Mouse (Mus musculus): ENCODE data around the gene Hipk2.

The Hipk2 gene

DNA sequence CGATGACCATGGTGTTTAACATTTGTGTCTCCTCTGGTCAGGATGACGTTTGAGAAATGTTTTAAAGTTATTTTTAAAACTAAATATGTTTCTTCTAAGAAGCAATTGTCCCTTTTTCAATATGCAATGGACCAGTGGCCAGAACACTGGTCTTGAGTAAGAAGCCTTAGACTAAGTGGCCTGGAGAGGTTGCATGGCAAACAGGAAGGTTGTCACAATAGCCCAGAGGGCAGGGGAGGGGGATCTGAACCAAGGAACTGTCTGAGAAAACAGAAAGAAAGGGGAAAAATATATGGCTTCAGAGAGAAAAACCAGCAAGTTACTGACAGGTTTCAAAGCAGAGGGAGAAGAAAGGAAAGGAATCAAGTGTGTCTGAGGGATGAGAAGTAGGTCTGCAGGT is 47.8 kb downstream of the Hipk2 start:
- DNase-seq (ENCODE audit: low spot score), result no peak

- no peak for DNase-seq (ENCODE audit: low spot score)
Measured at GRCm38 (mm10) chr6:38827435-38827834, 48.5 kb downstream of the Hipk2 start.

- no peak for DNase-seq (ENCODE audit: low spot score)
Measured at GRCm38 (mm10) chr6:38826857-38827256, 49.1 kb downstream of the Hipk2 start.

- DNase-seq (ENCODE audit: low spot score), result no peak
Measured at GRCm38 (mm10) chr6:38825886-38826285, 50.1 kb downstream of the Hipk2 start.

DNA sequence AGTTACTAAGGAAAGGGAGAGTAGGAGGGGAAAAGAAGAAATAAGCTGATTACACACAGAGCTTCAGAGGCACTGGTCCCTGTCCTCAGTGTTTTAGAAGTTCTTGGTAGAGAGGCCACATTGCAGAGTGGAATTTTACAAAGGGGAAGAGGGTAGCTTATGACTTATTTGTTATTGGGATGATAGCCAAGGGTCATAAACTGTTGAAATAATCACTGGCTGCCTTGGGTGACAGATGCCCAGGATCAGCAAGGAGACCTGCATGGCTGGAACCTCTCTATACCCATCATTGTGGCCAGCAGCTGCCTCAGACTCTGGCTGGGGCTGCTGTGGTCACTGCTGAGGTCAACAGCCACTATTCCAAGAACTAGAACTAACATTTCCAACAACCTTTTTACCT is 52.1 kb downstream of the Hipk2 start:
- no peak for DNase-seq (ENCODE audit: low spot score)

- no peak for DNase-seq (ENCODE audit: low spot score)
Measured at GRCm38 (mm10) chr6:38823164-38823563, 52.8 kb downstream of the Hipk2 start.

DNA sequence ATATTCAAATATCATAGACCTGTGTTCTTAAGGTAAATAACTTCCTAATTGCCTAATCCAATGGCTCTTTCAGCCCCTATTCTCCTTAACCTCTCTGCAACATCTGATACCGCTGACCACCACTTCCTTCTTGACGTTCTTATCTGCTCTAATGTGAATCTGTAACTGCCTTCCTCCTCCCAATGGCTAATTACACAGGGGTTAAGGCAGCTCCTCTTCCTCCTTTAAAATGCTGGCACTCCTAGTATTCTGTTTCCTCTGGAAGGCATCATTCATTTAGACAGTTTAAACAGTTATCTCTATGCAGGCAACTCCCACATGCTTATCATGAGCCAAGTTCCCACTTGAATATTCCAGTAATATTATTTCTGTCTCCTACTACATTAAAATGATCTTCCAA is 54.3 kb downstream of the Hipk2 start:
- no peak for DNase-seq (ENCODE audit: low spot score)

- DNase-seq (ENCODE audit: low spot score), result no peak
Measured at GRCm38 (mm10) chr6:38820862-38821261, 55.1 kb downstream of the Hipk2 start.

DNA sequence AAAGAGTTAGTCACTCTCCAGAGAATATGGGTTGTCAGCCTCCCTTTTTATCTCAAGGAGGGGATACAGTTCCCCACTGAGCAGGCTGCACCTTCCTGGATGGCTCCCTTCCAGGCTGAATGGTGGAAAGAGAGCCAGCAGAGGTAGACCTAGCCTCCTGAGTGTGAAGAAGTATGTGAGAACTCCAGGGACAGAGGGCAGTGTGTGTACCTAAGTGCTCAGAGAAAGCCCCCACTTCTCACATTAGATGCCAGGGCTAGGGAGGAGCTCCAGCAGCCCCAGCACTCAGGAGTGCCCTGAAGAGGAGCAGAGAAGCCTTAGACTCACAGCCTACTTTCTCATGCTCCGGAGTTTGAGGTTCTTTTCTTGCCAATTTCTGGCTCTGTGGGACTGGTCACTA is 59.7 kb downstream of the Hipk2 start:
- DNase-seq (ENCODE audit: low spot score), result no peak

DNA sequence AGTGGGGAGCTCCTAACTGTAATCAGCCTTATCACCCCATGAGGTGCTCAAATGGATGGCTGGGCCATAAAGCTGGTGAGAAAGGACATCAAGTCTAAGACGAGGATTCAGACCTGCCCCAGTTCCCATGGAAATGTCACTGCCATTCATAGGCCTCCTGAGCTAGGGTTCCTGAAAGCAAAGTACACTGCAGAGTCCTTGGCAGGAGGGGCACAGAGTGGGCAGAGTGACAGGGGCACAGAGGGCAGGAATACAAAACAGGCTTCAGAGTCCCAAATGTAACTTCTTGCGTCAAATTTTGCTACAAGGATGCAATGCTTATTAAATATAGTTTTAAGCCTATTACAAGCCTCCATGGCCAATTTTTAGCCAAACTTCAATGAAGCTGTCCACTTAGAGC is 60.4 kb downstream of the Hipk2 start:
- DNase-seq (ENCODE audit: low spot score), result no peak

GRCm38 (mm10) chr6:38814690-38815089 is 61.3 kb downstream of the Hipk2 start:
- DNase-seq (ENCODE audit: low spot score), result no peak

DNA sequence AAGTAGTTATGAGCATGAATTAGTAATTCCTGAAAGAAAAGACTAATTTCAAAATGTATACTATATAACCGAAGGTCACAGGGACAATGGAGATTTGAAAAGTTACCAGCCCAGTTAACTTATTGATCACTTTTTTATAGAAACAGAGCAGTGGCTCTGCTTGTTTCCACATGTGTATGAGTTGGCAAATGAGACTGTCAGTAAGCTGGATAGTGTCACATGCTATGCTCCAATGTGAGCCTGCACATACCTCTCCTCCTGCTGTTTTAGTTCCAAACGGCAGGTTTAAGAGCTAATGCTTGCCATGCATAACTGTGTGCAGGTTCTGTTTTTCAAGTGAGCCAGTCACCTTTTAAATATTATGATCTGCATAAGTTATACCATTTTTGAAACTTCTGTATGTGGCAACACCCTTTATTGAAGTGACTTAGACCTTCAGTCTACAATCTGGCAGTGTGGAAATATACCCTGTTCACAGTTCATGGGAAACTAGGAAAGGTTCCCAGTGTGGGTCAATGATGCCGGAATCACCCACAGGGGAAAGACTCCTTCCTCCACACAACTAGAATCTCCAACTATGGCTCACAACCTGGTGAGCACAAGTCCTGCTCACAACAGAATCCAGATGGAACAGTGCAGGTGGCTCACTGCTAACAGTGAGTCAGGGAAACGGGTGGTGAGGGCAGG is 64.4 kb downstream of the Hipk2 start:
- no peak for DNase-seq (ENCODE audit: low spot score)

DNA sequence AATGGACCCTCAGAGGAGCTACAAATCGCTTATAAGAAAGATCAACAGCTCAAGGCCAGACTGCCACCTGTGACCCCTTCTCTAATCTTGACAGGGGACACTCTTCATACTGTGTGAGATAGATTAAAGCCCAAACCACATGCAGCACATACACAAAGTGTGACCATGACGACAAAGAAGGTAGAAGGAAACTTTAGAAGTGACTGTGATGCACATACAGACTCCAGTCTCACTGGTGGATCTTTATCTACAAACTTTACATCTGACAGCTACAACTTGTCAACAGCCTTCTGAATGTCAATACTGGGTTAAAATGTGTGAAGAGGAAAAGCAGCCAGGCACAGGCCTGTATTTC is 65.9 kb downstream of the Hipk2 start:
- no peak for DNase-seq (ENCODE audit: low spot score)

GRCm38 (mm10) chr6:38809396-38810120 is 66.4 kb downstream of the Hipk2 start:
- no peak for DNase-seq (ENCODE audit: low spot score)

GRCm38 (mm10) chr6:38808317-38808716 is 67.6 kb downstream of the Hipk2 start:
- DNase-seq (ENCODE audit: low spot score), result no peak

GRCm38 (mm10) chr6:38806963-38807445 is 69.0 kb downstream of the Hipk2 start:
- no peak for DNase-seq (ENCODE audit: low spot score)

DNA sequence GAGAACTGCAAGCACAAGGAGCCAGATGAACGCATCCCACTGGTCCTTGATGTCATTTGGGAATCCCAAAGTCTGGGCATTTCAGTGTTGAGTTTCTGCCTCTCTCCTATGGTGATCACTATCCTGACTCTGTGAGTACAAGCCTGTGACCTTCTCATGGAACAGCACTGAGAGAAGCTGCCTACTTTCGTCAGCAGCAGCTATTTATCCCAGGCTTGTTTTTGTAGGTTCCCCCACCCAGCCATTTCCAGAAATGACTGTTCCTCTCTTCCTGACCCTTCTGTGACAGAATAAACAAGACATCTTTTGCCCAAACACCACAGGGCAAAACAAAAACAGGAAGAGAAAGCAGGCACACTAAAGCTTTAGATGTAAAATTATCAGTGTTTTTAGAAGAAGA is 70.4 kb downstream of the Hipk2 start:
- no peak for DNase-seq (ENCODE audit: low spot score)

DNA sequence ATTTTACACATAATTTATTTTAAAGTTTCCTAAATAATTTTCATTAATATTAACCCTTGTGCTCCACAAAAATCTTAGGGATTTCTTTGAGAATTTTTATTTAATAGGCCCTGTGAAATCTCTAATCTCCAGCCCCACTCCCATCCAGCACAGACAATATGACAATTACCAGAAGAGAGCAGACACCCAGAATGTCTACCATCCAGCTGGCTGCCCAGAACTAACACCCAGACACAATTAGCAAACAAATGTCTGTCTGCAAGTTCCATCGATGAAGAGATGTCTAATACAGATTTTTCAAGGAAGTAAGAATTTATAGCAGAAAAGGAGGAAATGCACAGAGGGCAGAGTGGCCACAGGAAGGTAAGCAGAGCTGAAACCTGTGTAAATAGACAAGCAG is 74.7 kb downstream of the Hipk2 start:
- DNase-seq (ENCODE audit: low spot score), result no peak

- DNase-seq (ENCODE audit: low spot score), result no peak
Measured at GRCm38 (mm10) chr6:38797548-38797947, 78.4 kb downstream of the Hipk2 start.

GRCm38 (mm10) chr6:38796993-38797392 is 79.0 kb downstream of the Hipk2 start:
- no peak for DNase-seq (ENCODE audit: low spot score)

DNA sequence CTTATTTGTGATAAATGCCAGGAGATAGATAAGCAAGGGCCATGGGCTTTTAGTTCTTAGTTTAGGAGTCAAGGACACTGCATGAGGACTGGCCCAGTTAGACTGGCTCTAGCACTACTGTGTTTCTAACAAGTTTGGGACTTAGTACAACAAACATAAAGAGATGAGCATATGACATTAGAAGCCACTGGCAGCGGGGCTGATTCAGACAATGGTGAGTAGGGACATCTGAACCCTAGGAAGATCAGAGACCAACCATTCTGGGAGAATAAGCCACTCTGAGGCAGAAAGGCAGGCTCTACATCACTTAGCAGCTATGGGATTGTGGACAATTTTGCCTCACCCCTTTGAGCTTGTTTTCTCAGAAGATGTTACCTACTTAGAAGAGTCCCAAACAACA is 79.6 kb downstream of the Hipk2 start:
- no peak for DNase-seq (ENCODE audit: low spot score)

GRCm38 (mm10) chr6:38795096-38795816 is 80.7 kb downstream of the Hipk2 start:
- DNase-seq (ENCODE audit: low spot score), result no peak

GRCm38 (mm10) chr6:38792966-38793365 is 83.0 kb downstream of the Hipk2 start:
- no peak for DNase-seq (ENCODE audit: low spot score)
